Mouse (Mus musculus): Measurements from ENCODE around the gene Kalrn.

The Kalrn gene

GRCm38 (mm10) chr16:34192959-34193842 lies 380.1 kb downstream of the Kalrn start:
- DNase-seq (ENCODE audit: low spot score in 2 of 2), result no peak

GRCm38 (mm10) chr16:34184721-34185120 lies 388.6 kb downstream of the Kalrn start:
- no peak for DNase-seq (ENCODE audit: low spot score in 2 of 2)

GRCm38 (mm10) chr16:34183186-34183585 lies 390.1 kb downstream of the Kalrn start:
- DNase-seq (ENCODE audit: low spot score in 2 of 2), result no peak

GRCm38 (mm10) chr16:34175625-34176024 lies 397.7 kb downstream of the Kalrn start:
- no peak for DNase-seq (ENCODE audit: low spot score in 2 of 2)

- DNase-seq (ENCODE audit: low spot score in 2 of 2), result no peak
These were observed 400.7 kb downstream of the Kalrn start for GRCm38 (mm10) chr16:34172572-34173181.

- no peak for DNase-seq (ENCODE audit: low spot score in 2 of 2)
These were observed 406.3 kb downstream of the Kalrn start for GRCm38 (mm10) chr16:34167042-34167441.

GRCm38 (mm10) chr16:34163086-34163485 lies 410.2 kb downstream of the Kalrn start:
- DNase-seq (ENCODE audit: low spot score in 2 of 2), result no peak

GRCm38 (mm10) chr16:34159576-34159975 lies 413.8 kb downstream of the Kalrn start:
- no peak for DNase-seq (ENCODE audit: low spot score in 2 of 2)

GRCm38 (mm10) chr16:34157386-34158135 lies 415.8 kb downstream of the Kalrn start:
- no peak for DNase-seq (ENCODE audit: low spot score in 2 of 2)

- no peak for DNase-seq (ENCODE audit: low spot score in 2 of 2)
These were observed 417.6 kb downstream of the Kalrn start for GRCm38 (mm10) chr16:34155696-34156095.

- DNase-seq (ENCODE audit: low spot score in 2 of 2), result no peak
These were observed 418.4 kb downstream of the Kalrn start for GRCm38 (mm10) chr16:34154903-34155302.

GRCm38 (mm10) chr16:34151528-34152071 lies 421.7 kb downstream of the Kalrn start:
- DNase-seq (ENCODE audit: low spot score in 2 of 2), result no peak

GRCm38 (mm10) chr16:34141670-34142069 lies 431.7 kb downstream of the Kalrn start:
- DNase-seq (ENCODE audit: low spot score in 2 of 2), result no peak

GRCm38 (mm10) chr16:34135074-34135473 lies 438.3 kb downstream of the Kalrn start:
- DNase-seq (ENCODE audit: low spot score in 2 of 2), result no peak

- DNase-seq (ENCODE audit: low spot score in 2 of 2), result no peak
These were observed 438.7 kb downstream of the Kalrn start for GRCm38 (mm10) chr16:34134628-34135027.

GRCm38 (mm10) chr16:34125595-34125994 lies 447.7 kb downstream of the Kalrn start:
- DNase-seq (ENCODE audit: low spot score in 2 of 2), result peak; percentile 56 to 58

GRCm38 (mm10) chr16:34122486-34122885 lies 450.8 kb downstream of the Kalrn start:
- DNase-seq (ENCODE audit: low spot score in 2 of 2), result no peak

GRCm38 (mm10) chr16:34121288-34121687 lies 452.0 kb downstream of the Kalrn start:
- no peak for DNase-seq (ENCODE audit: low spot score in 2 of 2)

GRCm38 (mm10) chr16:34120801-34121201 lies 452.5 kb downstream of the Kalrn start:
- DNase-seq (ENCODE audit: low spot score in 2 of 2), result peak in 1 of 2 experiments; percentile 21

- DNase-seq (ENCODE audit: low spot score in 2 of 2), result no peak
These were observed 453.5 kb downstream of the Kalrn start for GRCm38 (mm10) chr16:34119844-34120243.

- no peak for DNase-seq (ENCODE audit: low spot score in 2 of 2)
These were observed 454.0 kb downstream of the Kalrn start for GRCm38 (mm10) chr16:34119370-34119769.

- DNase-seq (ENCODE audit: low spot score in 2 of 2), result peak; percentile 38 to 47
These were observed 458.7 kb downstream of the Kalrn start for GRCm38 (mm10) chr16:34114665-34115064.
